Mouse (Mus musculus): Measurements from ENCODE around the gene Ppp1r16b.

GRCm38 (mm10) chr2:158776716-158777115 is 111.5 kb downstream of the Ppp1r16b start:
- TF ChIP-seq POLR2A (IDR thresholded peaks at IDR 0.05; ENCODE audit: borderline replicate concordance, extremely low read depth, insufficient read depth, insufficient read length, poor library complexity, severe bottlenecking) (no peak), CTCF (IDR thresholded peaks at IDR 0.05; ENCODE audit: borderline replicate concordance, extremely low read depth, insufficient read depth, insufficient read length) (no peak)

Measured in brain, embryonic 14.5 days (tissue).